Mouse (Mus musculus) lung, embryonic 15.5 days (tissue): ENCODE results near the gene Aqp6. TPM values are rescaled to one million over a fixed set of nuclear protein-coding genes. Genes with fewer than 3 reads are reported as not detected.

Source experiments
- ATAC-seq: fragments of 200-750 bp; cut with Nextera tagmentation; 2 replicates; pipeline ENCODE4 v1.8.0; 2017; ENCODE audit warnings: moderate number of reproducible peaks, borderline replicate concordance; ENCODE audit not compliant: low FRiP score, low TSS enrichment; ENCODE audit errors: extremely low read depth
- H3K27ac ChIP-seq: fragments of 300-500 bp; sonication (generic); 2 replicates; pipeline ENCODE4 v1.5.1; 2015; ENCODE audit warnings: moderate library complexity, mild to moderate bottlenecking, inconsistent platforms
- H3K27me3 ChIP-seq: fragments of 300-500 bp; sonication (generic); 2 replicates; pipeline ENCODE4 v1.6.1; 2015; ENCODE audit warnings: inconsistent platforms
- H3K36me3 ChIP-seq: fragments of 300-500 bp; sonication (generic); 2 replicates; pipeline ENCODE4 v1.6.1; 2015; ENCODE audit warnings: inconsistent platforms
- H3K4me1 ChIP-seq: fragments of 300-500 bp; sonication (generic); 2 replicates; pipeline ENCODE4 v1.6.1; 2015; ENCODE audit warnings: inconsistent platforms
- H3K4me2 ChIP-seq: fragments of 300-500 bp; sonication (generic); 2 replicates; pipeline ENCODE4 v1.6.1; 2015; ENCODE audit warnings: inconsistent platforms, mild to moderate bottlenecking, moderate library complexity
- H3K4me3 ChIP-seq: fragments of 300-500 bp; sonication (generic); 2 replicates; pipeline ENCODE4 v1.5.1; 2015; ENCODE audit warnings: mild to moderate bottlenecking, inconsistent platforms
- H3K9ac ChIP-seq: fragments of 300-500 bp; sonication (generic); 2 replicates; pipeline ENCODE4 v1.6.1; 2015; ENCODE audit warnings: inconsistent platforms
- H3K9me3 ChIP-seq: fragments of 300-500 bp; sonication (generic); 2 replicates; pipeline ENCODE4 v1.6.1; 2016; ENCODE audit warnings: inconsistent platforms
- WGBS: fragments of 180-500 bp; shearing (Covaris S2); methylation state at CpG from one replicate; pipeline ENCODE4 v1.1.7; 2015; 5-methylcytosine and 5-hydroxymethylcytosine counted together
- polyA plus RNA-seq: library from polyadenylated mRNA; unstranded; fragments of >200 nt; fragmentation: Nextera tagmentation; extraction: Ambion mirVana; gene quantifications from 2 replicates; pipeline ENCODE4 v1.2.1, GENCODE M21; 2015

The Aqp6 gene
- polyA plus RNA-seq, 1 experiment from 2014 or later = not detected

- peaks cover 100% of the 10 kb centered on the region for H3K27me3 ChIP-seq
- no peaks in the 10 kb centered on the region for H3K9me3 ChIP-seq
- no peaks in the 10 kb centered on the region for H3K36me3 ChIP-seq
- H3K4me3 ChIP-seq = no peak overlapping the region
- WGBS = 47% methylated on average over 6 of the region's 6 CpGs
- H3K4me1 ChIP-seq = peaks cover 27% of the 10 kb centered on the region
- no peak for ATAC-seq
- no peak overlapping the region for H3K27ac ChIP-seq
- H3K9ac ChIP-seq = no peak overlapping the region
- H3K4me2 ChIP-seq = no peak overlapping the region
These were observed 15.5 kb upstream of the Aqp6 start for GRCm38 (mm10) chr15:99585741-99586140.

GRCm38 (mm10) chr15:99586525-99586924 lies 14.7 kb upstream of the Aqp6 start:
- no peak overlapping the region for H3K27ac ChIP-seq
- 88% methylated on average over 3 of the region's 3 CpGs for WGBS
- H3K4me3 ChIP-seq = no peak overlapping the region
- no peak for ATAC-seq
- H3K9me3 ChIP-seq = no peaks in the 10 kb centered on the region
- H3K27me3 ChIP-seq = peaks cover 100% of the 10 kb centered on the region
- no peaks in the 10 kb centered on the region for H3K36me3 ChIP-seq
- H3K4me1 ChIP-seq = peaks cover 30% of the 10 kb centered on the region
- no peak overlapping the region for H3K9ac ChIP-seq
- no peak overlapping the region for H3K4me2 ChIP-seq

GRCm38 (mm10) chr15:99589237-99589636 lies 12.0 kb upstream of the Aqp6 start:
- Histone ChIP-seq H3K4me3 (no peak overlapping the region), H3K4me2 (no peak overlapping the region), H3K9me3 (no peaks in the 10 kb centered on the region), H3K36me3 (no peaks in the 10 kb centered on the region), H3K9ac (no peak overlapping the region), H3K27ac (no peak overlapping the region), H3K4me1 (peaks cover 21% of the 10 kb centered on the region), H3K27me3 (peaks cover 100% of the 10 kb centered on the region)
- no peak for ATAC-seq
- WGBS = 7% methylated on average over 9 of the region's 9 CpGs

- Histone ChIP-seq H3K9me3 (no peaks in the 10 kb centered on the region), H3K4me3 (no peak overlapping the region), H3K36me3 (no peaks in the 10 kb centered on the region), H3K9ac (no peak overlapping the region), H3K4me1 (peaks cover 18% of the 10 kb centered on the region), H3K4me2 (no peak overlapping the region), H3K27me3 (peaks cover 100% of the 10 kb centered on the region), H3K27ac (no peak overlapping the region)
- 22% methylated on average over 7 of the region's 7 CpGs for WGBS
- ATAC-seq = no peak
These were observed 11.5 kb upstream of the Aqp6 start for GRCm38 (mm10) chr15:99589704-99590103.

- 2% methylated on average over 77 of the region's 83 CpGs for WGBS
- peaks cover 100% of the 10 kb centered on the region for H3K27me3 ChIP-seq
- no peak within 1 kb of the TSS for H3K27ac ChIP-seq
- peak within 1 kb of the TSS; percentile 37 for H3K4me3 ChIP-seq
- no peak; the same call in 1 of the 2 replicates for ATAC-seq
- peak within 1 kb of the TSS; percentile 78 for H3K4me2 ChIP-seq
- H3K9me3 ChIP-seq = no peaks in the 10 kb centered on the region
- no peak within 1 kb of the TSS for H3K9ac ChIP-seq
- no peaks in the 10 kb centered on the region for H3K36me3 ChIP-seq
- H3K4me1 ChIP-seq = peaks cover 19% of the 10 kb centered on the region; the same call in 1 of the 2 replicates
These were observed 10.6 kb upstream of the Aqp6 start, which contains the start of gene Aqp5 for GRCm38 (mm10) chr15:99590429-99591084. TSS of gene Aqp5 (plus strand) at chr15:99590782.

GRCm38 (mm10) chr15:99592177-99592576 lies 9.0 kb upstream of the Aqp6 start:
- no peak overlapping the region for H3K9ac ChIP-seq
- 60% methylated on average over 8 of the region's 8 CpGs for WGBS
- no peaks in the 10 kb centered on the region for H3K9me3 ChIP-seq
- H3K4me2 ChIP-seq = no peak overlapping the region
- peaks cover 27% of the 10 kb centered on the region for H3K4me1 ChIP-seq
- ATAC-seq = no peak
- H3K27ac ChIP-seq = no peak overlapping the region
- H3K27me3 ChIP-seq = peaks cover 88% of the 10 kb centered on the region
- H3K4me3 ChIP-seq = no peak overlapping the region
- no peaks in the 10 kb centered on the region for H3K36me3 ChIP-seq

- WGBS = 78% methylated on average over 5 of the region's 5 CpGs
These were observed 8.3 kb upstream of the Aqp6 start for GRCm38 (mm10) chr15:99592877-99593276.

GRCm38 (mm10) chr15:99594951-99595350 lies 6.2 kb upstream of the Aqp6 start:
- no peak for ATAC-seq
- Histone ChIP-seq H3K27ac (no peak overlapping the region), H3K27me3 (peaks cover 82% of the 10 kb centered on the region), H3K4me2 (no peak overlapping the region), H3K4me1 (peaks cover 27% of the 10 kb centered on the region), H3K9me3 (no peaks in the 10 kb centered on the region), H3K9ac (no peak overlapping the region), H3K4me3 (no peak overlapping the region), H3K36me3 (no peaks in the 10 kb centered on the region)
- 54% methylated on average over 10 of the region's 10 CpGs for WGBS

More at GRCm38 (mm10) chr15:99592877-99593276, 8.3 kb upstream of the Aqp6 start:
- ATAC-seq = no peak
- Histone ChIP-seq H3K36me3 (no peaks in the 10 kb centered on the region), H3K9ac (no peak overlapping the region), H3K9me3 (no peaks in the 10 kb centered on the region), H3K27me3 (peaks cover 88% of the 10 kb centered on the region), H3K4me1 (peaks cover 27% of the 10 kb centered on the region), H3K27ac (no peak overlapping the region), H3K4me2 (no peak overlapping the region), H3K4me3 (no peak overlapping the region)

GRCm38 (mm10) chr15:99596056-99596687 lies 5.0 kb upstream of the Aqp6 start:
- 0% methylated on average over 7 of the region's 7 CpGs for WGBS
- peak; percentile 63; the same call in 1 of the 2 replicates for ATAC-seq
- Histone ChIP-seq H3K4me1 (peaks cover 19% of the 10 kb centered on the region), H3K36me3 (no peaks in the 10 kb centered on the region), H3K4me2 (no peak overlapping the region), H3K9ac (no peak overlapping the region), H3K27me3 (peaks cover 81% of the 10 kb centered on the region), H3K9me3 (no peaks in the 10 kb centered on the region), H3K27ac (no peak overlapping the region), H3K4me3 (no peak overlapping the region)

GRCm38 (mm10) chr15:99596841-99597240 lies 4.4 kb upstream of the Aqp6 start:
- 0 out of 2 replicates have a peak, but pooled peaks have one; percentile 1 for ATAC-seq
- Histone ChIP-seq H3K4me1 (peaks cover 19% of the 10 kb centered on the region), H3K27ac (no peak overlapping the region), H3K9me3 (no peaks in the 10 kb centered on the region), H3K36me3 (no peaks in the 10 kb centered on the region), H3K9ac (no peak overlapping the region), H3K4me3 (no peak overlapping the region), H3K27me3 (peaks cover 79% of the 10 kb centered on the region), H3K4me2 (no peak overlapping the region)
- 44% methylated on average over 7 of the region's 7 CpGs for WGBS

GRCm38 (mm10) chr15:99597596-99597995 lies 3.6 kb upstream of the Aqp6 start:
- Histone ChIP-seq H3K4me1 (peaks cover 19% of the 10 kb centered on the region), H3K36me3 (no peaks in the 10 kb centered on the region), H3K4me2 (no peak overlapping the region), H3K9ac (no peak overlapping the region), H3K4me3 (no peak overlapping the region), H3K27me3 (peaks cover 75% of the 10 kb centered on the region), H3K9me3 (no peaks in the 10 kb centered on the region), H3K27ac (no peak overlapping the region)
- ATAC-seq = no peak
- 53% methylated on average over 8 of the region's 8 CpGs for WGBS
